9 mouse cellular contexts compared by ENCODE assay signal in genomic region chr2:164170902-164171301, GRCm38 (mm10). TPM values are rescaled to one million over a fixed set of nuclear protein-coding genes. Genes with fewer than 3 reads are reported as not detected.
DNase-seq lines count a peak whose midpoint lies in the region; ATAC-seq and TF ChIP-seq lines count a peak whose summit lies in the region.
"Had no signal": no experiment of that assay in that cellular context is flagged by ENCODE, and none has a peak within 500 bp of the region (broad histone marks: within the 10 kb centered on the region; RNA-seq: fewer than 3 reads in every experiment).

Gene Kcns1 (minus strand): TSS chr2:164171113.

- peak within 1 kb of the TSS; percentile 63 for H3K4me2 ChIP-seq in heart, embryonic 14.5 days (ENCODE audit: low read length)
- peak within 1 kb of the TSS; percentile 59 for H3K4me2 ChIP-seq in liver, postnatal 0 days (ENCODE audit: low read depth, low read length)

- WGBS in heart, embryonic 14.5 days: 2% methylated on average over 29 of the region's 29 CpGs
- WGBS in hindbrain, embryonic 10.5 days: under 1% methylated on average over 25 of the region's 29 CpGs
- under 1% methylated on average over 25 of the region's 29 CpGs for WGBS in liver, postnatal 0 days (ENCODE audit: insufficient replicate concordance)

- 0 out of 2 replicates have a peak, but pooled peaks cover 3% of the 10 kb centered on the region for H3K9me3 ChIP-seq in heart, embryonic 14.5 days (ENCODE audit: control insufficient read depth, low read length)
- no peaks in the 10 kb centered on the region for H3K9me3 ChIP-seq in hindbrain, embryonic 10.5 days
- no peaks in the 10 kb centered on the region for H3K9me3 ChIP-seq in liver, postnatal 0 days (ENCODE audit: low read length)

- TF ChIP-seq CTCF in liver, postnatal 0 days (IDR thresholded peaks at IDR 0.05; ENCODE audit: low read depth): no peak

- no peaks in the 10 kb centered on the region for H3K36me3 ChIP-seq in heart, embryonic 14.5 days (ENCODE audit: control insufficient read depth, insufficient read depth, low read length)
- no peaks in the 10 kb centered on the region for H3K36me3 ChIP-seq in hindbrain, embryonic 10.5 days
- no peaks in the 10 kb centered on the region for H3K36me3 ChIP-seq in liver, postnatal 0 days (replicated peaks; ENCODE audit: insufficient read depth, low read length)
- H3K36me3 ChIP-seq: G1E had no signal

- TF ChIP-seq EP300 in liver, postnatal 0 days (IDR thresholded peaks at IDR 0.05; ENCODE audit: low read depth): no peak

- H3K9ac ChIP-seq in heart, embryonic 14.5 days (ENCODE audit: low read length): peak within 1 kb of the TSS; percentile 10; the same call in 1 of the 2 replicates
- H3K9ac ChIP-seq in liver, postnatal 0 days (replicated peaks): no peak within 1 kb of the TSS

- no peak for DNase-seq in heart, postnatal 4 days
- DNase-seq in brain, adult 2 months (ENCODE audit: low read depth, low spot score): peak; percentile 35
- DNase-seq in hindbrain, embryonic 10.5 days (ENCODE audit: low spot score): peak; percentile 35
- no peak for DNase-seq in liver, postnatal 0 days
- DNase-seq in thymus, adult 18-20 months: no peak
- no peak for DNase-seq in layer of hippocampus, adult 18-20 months (ENCODE audit: low spot score in 2 of 2)
- DNase-seq in urinary bladder, postnatal 14 days (ENCODE audit: low spot score): no peak

- H3K27ac ChIP-seq in heart, embryonic 14.5 days (replicated peaks in 1 of 2; ENCODE audit: control insufficient read depth in 1 of 2, insufficient read depth in 1 of 2, low read depth in 2 of 2, low read length in 2 of 2): no peak within 1 kb of the TSS
- H3K27ac ChIP-seq in hindbrain, embryonic 10.5 days: no peak within 1 kb of the TSS
- H3K27ac ChIP-seq in liver, postnatal 0 days (ENCODE audit: low read depth): no peak within 1 kb of the TSS

- H3K4me3 ChIP-seq in heart, embryonic 14.5 days (ENCODE audit: control insufficient read depth in 1 of 2, insufficient read depth in 1 of 2, low read depth in 1 of 2, low read length in 2 of 2): peak within 1 kb of the TSS; percentile 28 to 34
- H3K4me3 ChIP-seq in hindbrain, embryonic 10.5 days: peak within 1 kb of the TSS; percentile 52
- peak within 1 kb of the TSS; percentile 27 for H3K4me3 ChIP-seq in liver, postnatal 0 days (ENCODE audit: low read depth, low read length)

- peaks cover 15 to 34% of the 10 kb centered on the region in 2 experiments; a peak in 3 of 4 replicates for H3K4me1 ChIP-seq in heart, embryonic 14.5 days (ENCODE audit: control insufficient read depth in 2 of 2, insufficient read depth in 2 of 2, low read length in 2 of 2)
- H3K4me1 ChIP-seq in hindbrain, embryonic 10.5 days (replicated peaks): peaks cover 32% of the 10 kb centered on the region
- H3K4me1 ChIP-seq in liver, postnatal 0 days (ENCODE audit: insufficient read depth): peaks cover 5% of the 10 kb centered on the region; the same call in 1 of the 2 replicates

- peaks cover 64% of the 10 kb centered on the region for H3K27me3 ChIP-seq in heart, embryonic 14.5 days (ENCODE audit: control insufficient read depth, insufficient read depth, low read length)
- peaks cover 91% of the 10 kb centered on the region for H3K27me3 ChIP-seq in hindbrain, embryonic 10.5 days (ENCODE audit: insufficient read depth, poor library complexity, severe bottlenecking)
- H3K27me3 ChIP-seq in liver, postnatal 0 days (ENCODE audit: insufficient read depth, low read length): peaks cover 66% of the 10 kb centered on the region

- no peak for ATAC-seq in heart, embryonic 14.5 days (ENCODE audit: insufficient number of reproducible peaks, insufficient read depth, low FRiP score, low read depth)
- no peak for ATAC-seq in liver, postnatal 0 days

RNA-seq across cellular contexts. Expression of gene Kcns1, which starts in this region (rescaled TPM):
- polyA plus RNA-seq in heart, embryonic 14.5 days (2014; fragmentation: Nextera tagmentation; extraction: Ambion mirVana): 0.22 and 0.28 TPM in 2 replicates
- total RNA-seq in heart, postnatal 4 days (2021): under 1 TPM in 1 of 2 experiments, not detected in 1; 0.19 TPM
- not detected in 2 replicates for polyA plus RNA-seq in hindbrain, embryonic 10.5 days (2016; fragmentation: Nextera tagmentation; extraction: Ambion mirVana)
- not detected in 2 replicates for polyA plus RNA-seq in liver, postnatal 0 days (2015; fragmentation: Nextera tagmentation; extraction: Ambion mirVana)
- 1 to 10 TPM; 5.1 TPM for total RNA-seq in layer of hippocampus, adult 18-20 months (2021)
- total RNA-seq: G1E had no signal
- polyA plus RNA-seq: G1E had no signal

Comparison
In these comparisons a context has a peak if more than half of its experiments do, and no peak if none do; other contexts are left out.
1. RNA of gene Kcns1 (total RNA-seq): 5.1 TPM in layer of hippocampus, adult 18-20 months; 0.19 TPM in heart, postnatal 4 days; every median in the first group is over 4 times any median in the second.
2. Peak in DNase-seq and H3K4me3 ChIP-seq in hindbrain, embryonic 10.5 days; RNA of the gene not detected or under 1 TPM.
3. Peak in every context shown above with its lines, with median percentiles within 50 percentile points of each other: H3K4me3 ChIP-seq.